Mouse (Mus musculus) neural tube, postnatal 0 days (tissue): Measurements from ENCODE around the gene Acnat2. TPM values are rescaled to one million over a fixed set of nuclear protein-coding genes. Genes with fewer than 3 reads are reported as not detected.

ENCODE experiments used
- polyA plus RNA-seq: library from polyadenylated mRNA; unstranded; fragments of >200 nt; fragmentation: Nextera tagmentation; extraction: Ambion mirVana; gene quantifications from 2 replicates; pipeline ENCODE4 v1.2.1, GENCODE M21; 2015

The Acnat2 gene
- polyA plus RNA-seq = not detected in 2 replicates

DNA sequence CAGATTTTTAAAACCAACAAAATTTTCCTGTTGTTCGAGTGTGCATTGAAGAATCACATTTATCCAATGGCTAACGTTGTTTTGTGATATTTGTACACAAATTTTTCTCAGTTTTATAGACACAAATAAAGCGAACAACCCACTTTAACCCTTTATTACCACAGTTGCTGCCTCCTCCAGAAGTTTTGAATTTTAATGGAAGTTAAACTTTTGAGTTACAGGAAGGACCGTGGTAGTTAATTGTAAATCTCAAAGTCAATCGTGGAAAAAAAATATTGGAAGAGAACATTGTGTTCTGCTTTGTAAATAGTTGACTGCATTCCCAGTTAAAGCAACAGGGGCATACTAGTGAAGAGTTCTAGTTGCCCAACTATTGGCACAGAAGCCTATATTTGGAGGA, at the start of gene Acnat2:
Gene Acnat2, minus strand, starts transcription at position 195 of the 400 bp plus-strand sequence.

Other genes starting within 250 kb of the Acnat2 start
- gene Acnat1, start 65.8 kb upstream of the Acnat2 start, polyA plus RNA-seq = not detected in 2 replicates
- gene Baat, start 98.4 kb upstream of the Acnat2 start, polyA plus RNA-seq = not detected in 2 replicates
- 59.9 and 63.2 TPM in 2 replicates for gene Mrpl50, start 112.9 kb upstream of the Acnat2 start, polyA plus RNA-seq
- 6.2 and 6.6 TPM in 2 replicates for gene Zfp189, start 113.0 kb upstream of the Acnat2 start, polyA plus RNA-seq
- gene Aldob, start 141.4 kb upstream of the Acnat2 start, polyA plus RNA-seq = 0.67 and 1.2 TPM in 2 replicates
- 164 and 165 TPM in 2 replicates for gene Tmem246, start 189.7 kb upstream of the Acnat2 start, polyA plus RNA-seq
- 40.0 and 42.1 TPM in 2 replicates for gene Rnf20, start 223.9 kb upstream of the Acnat2 start, polyA plus RNA-seq